Comparison of ENCODE assay signal across 8 mouse cellular contexts in the genomic region with DNA sequence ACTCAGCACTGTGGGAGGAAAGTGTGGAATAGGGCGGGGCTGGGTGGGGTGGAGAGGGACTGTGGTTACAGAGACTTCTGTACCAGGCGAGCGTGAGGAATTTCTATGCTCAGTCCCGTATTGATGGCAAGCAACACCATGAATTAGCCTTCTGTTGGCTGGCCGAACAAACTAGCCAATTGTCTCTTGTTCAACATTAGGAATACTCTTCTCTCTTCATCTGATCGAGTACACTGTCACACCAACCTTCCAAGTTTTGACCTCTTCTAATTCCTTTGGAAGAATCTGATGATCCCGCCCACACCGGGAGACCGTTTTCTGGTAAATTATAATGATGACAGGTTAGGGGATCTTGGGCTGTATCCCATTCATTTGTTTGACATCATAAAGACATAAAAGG. TPM values are rescaled to one million over a fixed set of nuclear protein-coding genes. Genes with fewer than 3 reads are reported as not detected.
DNase-seq lines count a peak whose midpoint lies in the region; ATAC-seq and TF ChIP-seq lines count a peak whose summit lies in the region.

No protein-coding gene starts in this region.

- H3K27ac ChIP-seq in kidney, adult 2 months (ENCODE audit: insufficient read depth, low read depth, low read length) = peak overlapping the region; percentile 65
- no peak overlapping the region; the same call in 1 of the 2 replicates for H3K27ac ChIP-seq in ES-E14 (ENCODE audit: insufficient read depth, low read depth, low read length, poor library complexity, severe bottlenecking)
- H3K27ac ChIP-seq in embryonic fibroblast, embryonic 13.5 days (ENCODE audit: insufficient read depth, low read length) = no peak overlapping the region
- H3K27ac ChIP-seq in limb, embryonic 13.5 days = no peak overlapping the region
- H3K27ac ChIP-seq in stomach, embryonic 14.5 days (ENCODE audit: low read length) = no peak overlapping the region

- WGBS in kidney, adult 2 months = 13% methylated on average over 9 of the region's 9 CpGs
- WGBS in limb, embryonic 13.5 days = 13% methylated on average over 9 of the region's 9 CpGs
- 14% methylated on average over 9 of the region's 9 CpGs for WGBS in stomach, embryonic 14.5 days

- no peak for DNase-seq in kidney, adult 2 months
- DNase-seq in kidney, adult 18-20 months = no peak
- no peak for DNase-seq in ES-E14 (ENCODE audit: low read depth, low spot score)
- DNase-seq in natural killer cell, adult 2 months (ENCODE audit: low spot score in 2 of 2) = no peak
- no peak for DNase-seq in gastrocnemius, postnatal 14 days

- no peaks in the 10 kb centered on the region for H3K27me3 ChIP-seq in kidney, adult 2 months (replicated peaks; ENCODE audit: control insufficient read depth, insufficient read depth, low read length)
- no peaks in the 10 kb centered on the region for H3K27me3 ChIP-seq in limb, embryonic 13.5 days
- no peaks in the 10 kb centered on the region for H3K27me3 ChIP-seq in stomach, embryonic 14.5 days (ENCODE audit: control insufficient read depth, insufficient read depth, low read length)

- H3K4me2 ChIP-seq in limb, embryonic 13.5 days (replicated peaks) = peak overlapping the region; percentile 89
- peak overlapping the region; percentile 67 for H3K4me2 ChIP-seq in stomach, embryonic 14.5 days (replicated peaks; ENCODE audit: low read depth, low read length)

- intact Hi-C loops in gastrocnemius, postnatal 14 days (cut with DNase I; ENCODE audit: low total_unique reads) = no loop called here

- H3K9me3 ChIP-seq in ES-E14 (ENCODE audit: control insufficient read depth, insufficient read depth, low read depth, low read length) = no peaks in the 10 kb centered on the region
- H3K9me3 ChIP-seq in limb, embryonic 13.5 days = no peaks in the 10 kb centered on the region
- no peaks in the 10 kb centered on the region for H3K9me3 ChIP-seq in stomach, embryonic 14.5 days (ENCODE audit: control insufficient read depth, low read depth, low read length)

- TF ChIP-seq CTCF in kidney, adult 2 months (conservative IDR thresholded peaks at IDR 0.05; ENCODE audit: insufficient read depth, insufficient read length, low read depth, low read length) = no peak
- no peak for TF ChIP-seq CTCF in embryonic fibroblast, embryonic 13.5 days (IDR thresholded peaks at IDR 0.05; ENCODE audit: borderline replicate concordance, insufficient read depth, low read length)

- H3K36me3 ChIP-seq in kidney, adult 2 months (ENCODE audit: control insufficient read depth, insufficient read depth, low read length) = no peaks in the 10 kb centered on the region
- H3K36me3 ChIP-seq in ES-E14 (ENCODE audit: control insufficient read depth, insufficient read depth, low read length, poor library complexity, severe bottlenecking) = peaks cover 3% of the 10 kb centered on the region
- H3K36me3 ChIP-seq in limb, embryonic 13.5 days = peaks cover 14% of the 10 kb centered on the region
- H3K36me3 ChIP-seq in stomach, embryonic 14.5 days (ENCODE audit: control insufficient read depth, insufficient read depth, low read length) = no peaks in the 10 kb centered on the region

- TF ChIP-seq POLR2A in kidney, adult 2 months (IDR thresholded peaks at IDR 0.05; ENCODE audit: low read depth, low read length) = no peak
- TF ChIP-seq POLR2A in embryonic fibroblast, embryonic 13.5 days (IDR thresholded peaks at IDR 0.05; ENCODE audit: low read depth, low read length) = no peak

- peak overlapping the region; percentile 79; the same call in 1 of the 2 replicates for H3K9ac ChIP-seq in ES-E14 (ENCODE audit: insufficient read depth, low read depth, low read length, poor library complexity, severe bottlenecking)
- H3K9ac ChIP-seq in limb, embryonic 13.5 days = peak overlapping the region; percentile 68
- peak overlapping the region; percentile 37; the same call in 1 of the 2 replicates for H3K9ac ChIP-seq in stomach, embryonic 14.5 days (replicated peaks; ENCODE audit: low read depth, low read length)

- ATAC-seq in limb, embryonic 13.5 days (ENCODE audit: low FRiP score, low read depth) = peak; percentile 2; the same call in 1 of the 2 replicates
- ATAC-seq in stomach, embryonic 14.5 days (ENCODE audit: insufficient number of reproducible peaks, insufficient read depth, low FRiP score, low read depth) = no peak

- in situ Hi-C loops in ES-E14 (cut with MboI; ENCODE audit: low sequenced_read_pairs in 2 of 2, unreplicated experiment in 2 of 2) = no loop called here

- H3K4me1 ChIP-seq in kidney, adult 2 months (ENCODE audit: control insufficient read depth, insufficient read depth, low read length) = peaks cover 3% of the 10 kb centered on the region; the same call in 1 of the 2 replicates
- no peaks in the 10 kb centered on the region for H3K4me1 ChIP-seq in ES-E14 (ENCODE audit: control insufficient read depth in 2 of 2, insufficient read depth in 2 of 2, low read length in 2 of 2, poor library complexity in 1 of 2)
- H3K4me1 ChIP-seq in embryonic fibroblast, embryonic 13.5 days (ENCODE audit: control insufficient read depth, insufficient read depth, low read length) = 0 out of 2 replicates have a peak, but pooled peaks cover 3% of the 10 kb centered on the region
- peaks cover 13% of the 10 kb centered on the region for H3K4me1 ChIP-seq in limb, embryonic 13.5 days
- 0 out of 2 replicates have a peak, but pooled peaks cover 3% of the 10 kb centered on the region for H3K4me1 ChIP-seq in stomach, embryonic 14.5 days (ENCODE audit: control insufficient read depth, insufficient read depth, low read length)

- H3K4me3 ChIP-seq in kidney, adult 2 months (ENCODE audit: insufficient read depth, low read depth, low read length) = peak overlapping the region; percentile 82
- peak overlapping the region; percentile 75 to 80 for H3K4me3 ChIP-seq in ES-E14 (ENCODE audit: insufficient read depth in 1 of 2, low read depth in 1 of 2, low read length in 2 of 2, poor library complexity in 1 of 2, severe bottlenecking in 1 of 2)
- H3K4me3 ChIP-seq in embryonic fibroblast, embryonic 13.5 days (ENCODE audit: insufficient read depth, low read length) = peak overlapping the region; percentile 76
- H3K4me3 ChIP-seq in limb, embryonic 13.5 days = peak overlapping the region; percentile 63
- peak overlapping the region; percentile 64 for H3K4me3 ChIP-seq in stomach, embryonic 14.5 days (ENCODE audit: low read depth, low read length)

TF ChIP-seq in ES-E14, 5 proteins besides CTCF, POLR2A, EP300 and RAD21:
- TF ChIP-seq MAFK (IDR thresholded peaks at IDR 0.05; ENCODE audit: insufficient read depth, low read depth, low read length) = no peak
- TF ChIP-seq HCFC1 (IDR thresholded peaks at IDR 0.05; ENCODE audit: borderline replicate concordance, insufficient read depth, low read length) = no peak
- no peak for TF ChIP-seq CHD2 (IDR thresholded peaks at IDR 0.05; ENCODE audit: low read depth, low read length)
- no peak for TF ChIP-seq ZNF384 (IDR thresholded peaks at IDR 0.05; ENCODE audit: low read depth, low read length)
- TF ChIP-seq ZC3H11A (IDR thresholded peaks at IDR 0.05; ENCODE audit: borderline replicate concordance, low read depth, low read length) = no peak

RNA-seq across cellular contexts. Expression of a gene that starts 0.5 kb away (rescaled TPM):
- polyA plus RNA-seq in kidney, adult 2 months (2012; rRNA removed) = 28.8 and 30.3 TPM in 2 replicates
- 15.8 and 18.7 TPM in 2 replicates for total RNA-seq in ES-E14 (2012; rRNA removed)
- polyA plus RNA-seq in embryonic fibroblast, embryonic 13.5 days (2011; ENCODE audit: insufficient read length, low read depth, missing spikeins) = 18.6 and 22.6 TPM in 2 replicates
- polyA plus RNA-seq in limb, embryonic 13.5 days (2015; fragmentation: Nextera tagmentation; extraction: Ambion mirVana) = 25.0 and 27.1 TPM in 2 replicates
- 18.4 and 19.1 TPM in 2 replicates for polyA plus RNA-seq in stomach, embryonic 14.5 days (2014; fragmentation: Nextera tagmentation; extraction: Ambion mirVana)
- 10 to 100 TPM; 25.5 to 28.9 TPM for total RNA-seq in gastrocnemius, postnatal 14 days (2021)

RNA-seq across cellular contexts. Expression of a gene that starts 0.6 kb away (rescaled TPM):
- polyA plus RNA-seq in kidney, adult 2 months (2012; rRNA removed) = 29.2 and 34.5 TPM in 2 replicates
- total RNA-seq in ES-E14 (2012; rRNA removed) = 18.6 and 21.9 TPM in 2 replicates
- 21.8 and 33.8 TPM in 2 replicates for polyA plus RNA-seq in embryonic fibroblast, embryonic 13.5 days (2011; ENCODE audit: insufficient read length, low read depth, missing spikeins)
- 23.8 and 27.5 TPM in 2 replicates for polyA plus RNA-seq in limb, embryonic 13.5 days (2015; fragmentation: Nextera tagmentation; extraction: Ambion mirVana)
- 40.0 and 44.3 TPM in 2 replicates for polyA plus RNA-seq in stomach, embryonic 14.5 days (2014; fragmentation: Nextera tagmentation; extraction: Ambion mirVana)
- 1 to 10 TPM; 3.9 to 4.0 TPM for total RNA-seq in gastrocnemius, postnatal 14 days (2021)

RNA-seq across cellular contexts. Expression of a gene that starts 13.1 kb away (rescaled TPM):
- polyA plus RNA-seq in kidney, adult 2 months (2012; rRNA removed) = 10.7 and 11.7 TPM in 2 replicates
- total RNA-seq in ES-E14 (2012; rRNA removed) = 15.3 and 20.6 TPM in 2 replicates
- 6.3 and 7.8 TPM in 2 replicates for polyA plus RNA-seq in embryonic fibroblast, embryonic 13.5 days (2011; ENCODE audit: insufficient read length, low read depth, missing spikeins)
- 10.9 and 11.4 TPM in 2 replicates for polyA plus RNA-seq in limb, embryonic 13.5 days (2015; fragmentation: Nextera tagmentation; extraction: Ambion mirVana)
- polyA plus RNA-seq in stomach, embryonic 14.5 days (2014; fragmentation: Nextera tagmentation; extraction: Ambion mirVana) = 7.5 and 9.8 TPM in 2 replicates
- 1 to 10 TPM; 1.8 to 2.5 TPM for total RNA-seq in gastrocnemius, postnatal 14 days (2021)

RNA-seq across cellular contexts. Expression of a gene that starts 22.3 kb away (rescaled TPM):
- polyA plus RNA-seq in kidney, adult 2 months (2012; rRNA removed) = 282 and 478 TPM in 2 replicates
- total RNA-seq in ES-E14 (2012; rRNA removed) = 444 and 682 TPM in 2 replicates
- 887 and 980 TPM in 2 replicates for polyA plus RNA-seq in embryonic fibroblast, embryonic 13.5 days (2011; ENCODE audit: insufficient read length, low read depth, missing spikeins)
- polyA plus RNA-seq in limb, embryonic 13.5 days (2015; fragmentation: Nextera tagmentation; extraction: Ambion mirVana) = 1,184 and 1,195 TPM in 2 replicates
- polyA plus RNA-seq in stomach, embryonic 14.5 days (2014; fragmentation: Nextera tagmentation; extraction: Ambion mirVana) = 1,331 and 1,341 TPM in 2 replicates
- 100 to 1,000 TPM; 211 to 229 TPM for total RNA-seq in gastrocnemius, postnatal 14 days (2021)

RNA-seq across cellular contexts. Expression of a gene that starts 56.2 kb away (rescaled TPM):
- 2,926 and 3,067 TPM in 2 replicates for polyA plus RNA-seq in kidney, adult 2 months (2012; rRNA removed)
- total RNA-seq in ES-E14 (2012; rRNA removed) = 197 and 262 TPM in 2 replicates
- polyA plus RNA-seq in embryonic fibroblast, embryonic 13.5 days (2011; ENCODE audit: insufficient read length, low read depth, missing spikeins) = 575 and 597 TPM in 2 replicates
- polyA plus RNA-seq in limb, embryonic 13.5 days (2015; fragmentation: Nextera tagmentation; extraction: Ambion mirVana) = 774 and 800 TPM in 2 replicates
- polyA plus RNA-seq in stomach, embryonic 14.5 days (2014; fragmentation: Nextera tagmentation; extraction: Ambion mirVana) = 781 and 795 TPM in 2 replicates
- 100 to 1,000 TPM; 226 to 247 TPM for total RNA-seq in gastrocnemius, postnatal 14 days (2021)
